Mouse (Mus musculus) forelimb bud, embryonic 11.5 days (tissue): ENCODE results near the gene Hmgb2.
"Not testable (repeated sequence)": the region's sequence is repeated elsewhere in the genome, so short reads cannot be mapped to it uniquely, and the experiment has no call there.

Source experiments
- DNase-seq: peaks from one replicate; pipeline ENCODE4 v3.0.0-alpha.2; 2012; ENCODE audit warnings: low read depth, low spot score

The Hmgb2 gene

DNA sequence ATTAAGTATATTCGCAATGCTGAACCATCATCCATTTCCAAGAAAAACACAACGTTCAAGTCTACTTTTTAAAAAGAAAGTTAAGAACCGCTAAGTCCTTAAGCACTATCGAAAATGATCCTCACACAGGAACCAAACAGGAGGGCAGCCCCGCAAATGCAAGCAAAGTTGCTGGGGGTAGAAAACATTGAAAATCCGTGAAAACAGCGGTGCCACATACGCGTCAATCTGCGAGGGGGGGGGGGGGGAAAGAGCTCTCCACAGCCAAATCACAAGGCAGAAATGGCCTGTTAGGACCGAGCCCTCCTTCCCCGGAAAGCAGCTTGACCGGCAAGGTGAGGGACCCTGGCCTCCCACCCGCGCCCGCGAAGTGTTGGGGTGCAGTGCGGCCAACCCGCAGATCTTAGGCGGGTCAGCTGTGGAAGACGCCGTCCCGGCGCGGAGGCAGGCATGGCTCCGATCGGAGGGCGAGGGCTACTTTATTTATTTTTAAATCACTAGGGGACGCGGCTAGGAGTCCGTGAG, 854 bp upstream of the Hmgb2 start:
- DNase-seq = no peak

DNA sequence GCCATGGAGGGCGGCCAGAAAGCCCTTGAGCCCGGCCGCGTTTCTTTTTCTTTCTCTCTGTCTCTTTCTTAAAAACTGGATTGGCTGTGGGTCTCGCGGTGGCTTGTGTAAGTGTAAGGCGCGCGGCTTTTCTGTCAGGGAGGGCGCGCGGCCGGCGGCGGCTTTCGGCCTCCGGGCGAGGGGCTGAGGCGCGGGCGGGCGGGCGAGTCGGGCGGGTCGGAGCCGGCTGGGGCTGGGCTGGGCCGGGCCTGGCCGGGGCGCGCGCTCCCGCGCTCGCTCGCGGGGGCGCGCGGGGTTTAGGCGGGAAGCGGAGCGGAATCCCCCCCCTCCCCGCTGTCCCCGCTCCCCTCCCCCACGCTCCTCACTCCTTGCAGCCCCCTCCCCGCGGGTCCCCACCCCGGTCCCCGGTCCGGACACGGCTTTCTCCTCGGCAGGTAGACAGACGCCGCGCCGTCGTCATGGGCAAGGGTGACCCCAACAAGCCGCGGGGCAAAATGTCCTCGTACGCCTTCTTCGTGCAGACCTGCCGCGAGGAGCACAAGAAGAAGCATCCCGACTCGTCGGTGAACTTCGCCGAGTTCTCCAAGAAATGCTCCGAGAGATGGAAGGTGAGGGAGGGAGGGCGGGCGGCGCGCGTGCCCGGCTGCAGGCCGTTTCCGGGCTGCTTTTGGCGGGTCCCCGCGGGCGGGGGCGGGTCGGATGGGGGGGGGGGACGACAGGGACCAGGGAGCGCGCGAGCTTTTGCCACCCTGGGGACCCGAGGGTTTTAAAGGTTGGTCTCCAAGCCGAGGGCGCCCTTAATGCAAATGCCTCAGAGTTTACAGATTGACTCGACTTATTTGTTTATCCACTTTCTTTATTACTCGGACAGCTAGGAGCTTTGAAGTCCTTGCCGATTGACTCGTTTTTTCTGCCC, 692 bp downstream of the Hmgb2 start:
- peak; percentile 48 for DNase-seq

DNA sequence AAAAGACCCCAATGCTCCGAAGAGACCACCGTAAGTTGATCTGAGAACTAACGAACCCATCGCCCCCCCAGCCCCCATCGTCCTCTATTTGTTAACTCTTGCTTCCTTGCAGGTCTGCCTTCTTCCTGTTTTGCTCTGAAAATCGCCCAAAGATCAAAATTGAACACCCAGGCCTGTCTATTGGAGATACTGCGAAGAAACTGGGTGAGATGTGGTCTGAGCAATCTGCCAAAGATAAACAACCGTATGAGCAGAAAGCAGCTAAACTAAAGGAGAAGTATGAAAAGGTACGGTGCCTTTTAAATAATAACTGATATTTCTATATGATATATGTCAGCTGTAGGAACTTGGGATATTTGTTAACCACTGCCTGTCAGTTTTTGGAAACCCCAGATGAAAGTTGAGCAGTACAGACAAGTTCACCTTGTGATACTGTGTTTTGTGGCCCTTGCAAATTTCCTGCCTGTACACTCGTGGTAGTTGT, 1.5 kb downstream of the Hmgb2 start:
- not testable (repeated sequence) for DNase-seq

DNA sequence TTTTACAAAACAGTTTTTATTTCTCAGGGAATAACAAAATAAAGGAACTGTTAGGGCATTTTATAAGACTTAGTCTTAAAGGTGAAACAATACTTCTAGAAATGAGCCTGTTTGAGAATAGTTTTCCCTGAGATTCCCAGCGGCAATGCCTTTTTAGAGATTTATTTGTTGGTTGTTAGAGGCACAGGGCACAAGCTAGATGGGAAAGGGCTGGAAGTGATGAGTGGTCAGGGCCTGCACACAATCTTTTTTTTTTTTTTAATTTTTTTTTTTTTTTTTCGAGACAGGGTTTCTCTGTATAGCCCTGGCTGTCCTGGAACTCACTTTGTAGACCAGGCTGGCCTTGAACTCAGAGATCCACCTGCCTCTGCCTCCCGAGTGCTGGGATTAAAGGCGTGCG, 5.0 kb downstream of the Hmgb2 start:
- DNase-seq = not testable (repeated sequence)

DNA sequence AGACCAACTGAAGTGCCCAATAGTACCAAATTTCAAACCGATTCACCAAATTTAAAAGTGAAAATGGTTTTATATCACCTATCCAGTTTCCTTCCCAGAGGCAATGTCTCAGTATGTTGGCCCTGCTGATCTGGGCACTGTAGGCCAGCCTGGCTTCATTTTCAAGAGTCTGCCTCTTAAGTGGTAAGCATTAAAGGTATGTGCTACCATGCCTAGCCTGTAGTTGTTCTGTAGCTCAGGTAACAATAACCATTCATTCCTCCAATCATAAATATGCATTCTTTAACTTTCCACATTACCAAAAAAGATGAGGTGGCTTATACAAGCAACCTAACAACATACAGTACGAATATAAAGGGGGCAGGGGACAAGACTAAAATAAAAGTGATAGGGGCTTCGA, 6.0 kb downstream of the Hmgb2 start:
- DNase-seq = no peak

DNA sequence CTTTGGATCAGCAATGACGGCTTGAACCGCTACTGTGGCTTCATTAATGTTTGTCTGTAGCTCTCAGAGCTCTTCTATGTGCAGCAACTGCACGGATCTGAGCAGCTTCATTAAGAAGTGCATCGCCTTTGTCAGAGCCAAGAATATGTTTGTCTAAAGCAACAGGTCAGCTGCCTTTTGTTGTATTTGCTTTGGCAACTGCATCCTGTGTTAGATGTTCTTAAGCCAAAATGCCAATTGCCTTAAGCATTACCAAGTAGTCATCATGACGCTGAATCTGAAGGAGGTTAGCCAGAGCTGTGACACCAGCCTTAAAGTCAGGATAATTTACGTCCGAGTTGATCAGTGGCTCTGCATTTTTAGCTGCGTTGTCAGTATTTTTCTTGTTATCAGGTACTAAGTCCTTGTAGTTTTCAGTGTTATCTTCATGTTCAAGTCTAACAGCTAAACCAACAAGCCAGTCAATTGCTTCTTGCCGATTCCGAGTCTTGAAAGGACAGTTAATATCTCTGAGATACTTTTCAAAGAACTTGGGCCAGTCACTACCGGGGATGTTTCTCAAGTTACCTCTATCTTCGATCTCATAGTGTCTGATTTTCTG, 8.6 kb downstream of the Hmgb2 start:
- DNase-seq = no peak

DNA sequence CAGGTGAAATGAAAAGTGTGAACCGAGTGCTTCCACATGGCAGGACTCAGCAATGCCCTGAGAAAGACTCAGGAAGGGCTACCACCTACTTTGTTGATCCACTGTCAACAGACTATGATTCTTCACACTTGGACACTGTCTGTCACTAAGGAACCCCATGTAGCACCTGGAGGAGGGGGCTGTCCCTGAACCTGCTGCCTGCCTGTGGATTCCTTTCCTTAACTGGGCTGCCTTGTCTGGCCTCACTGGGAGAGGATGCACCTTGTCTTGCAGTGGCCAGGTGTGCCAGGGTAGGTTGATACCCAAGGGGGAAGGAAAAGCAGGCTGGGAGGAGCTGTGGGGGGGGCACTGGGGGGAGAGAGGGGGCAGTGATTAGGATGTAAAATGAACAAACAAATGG, 16.3 kb downstream of the Hmgb2 start:
- DNase-seq = no peak

DNA sequence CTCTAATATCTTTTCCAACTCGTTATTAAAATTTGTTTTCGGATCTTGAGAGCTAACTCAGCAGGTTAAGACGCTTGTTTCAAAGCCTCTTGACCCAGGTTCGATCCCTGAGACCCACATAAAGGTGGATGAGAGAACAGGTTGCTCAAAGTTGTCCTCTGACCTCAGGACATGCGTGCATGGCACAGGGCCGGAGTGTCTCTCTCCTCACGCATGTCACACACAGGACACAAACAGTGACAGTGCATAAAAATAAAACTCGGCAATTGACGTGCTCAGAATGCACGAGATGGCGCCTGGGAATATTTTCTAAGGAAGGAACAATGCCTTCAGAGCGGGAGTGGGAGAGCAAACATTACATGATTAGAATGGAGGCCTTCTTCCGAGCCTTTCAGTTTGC, 18.5 kb downstream of the Hmgb2 start:
- no peak for DNase-seq

DNA sequence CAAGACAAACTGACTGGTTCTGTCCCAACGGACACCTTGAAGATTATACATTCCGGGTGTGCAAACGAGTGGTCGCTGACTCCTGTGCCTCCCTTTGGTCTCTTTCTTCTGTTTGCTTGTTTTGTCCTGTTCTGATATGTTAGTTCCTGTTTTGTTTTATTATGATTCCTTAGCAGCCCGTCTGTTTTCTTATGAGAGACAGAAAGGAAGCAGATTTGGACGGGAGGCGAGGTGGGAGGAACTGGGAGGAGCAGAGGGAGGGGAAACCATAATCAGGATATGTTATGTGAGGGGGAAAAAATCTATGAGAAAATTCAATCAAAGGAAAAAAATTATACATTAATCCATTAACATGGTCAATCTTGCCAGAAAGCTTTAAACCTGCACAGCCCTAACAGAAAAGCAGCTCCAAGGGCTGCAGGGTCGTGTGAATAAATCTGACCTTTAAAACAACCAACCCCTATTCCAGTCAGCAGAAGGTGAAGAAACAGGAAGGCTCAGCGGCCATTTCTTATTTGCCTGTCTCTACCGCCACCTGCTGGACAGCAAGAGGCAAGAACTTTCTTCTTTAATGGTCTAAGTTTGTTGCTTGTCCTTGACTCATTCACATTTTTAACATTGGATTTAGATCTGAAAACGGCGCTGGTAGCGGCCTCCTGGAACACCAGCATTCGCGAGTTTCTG, 19.1 kb downstream of the Hmgb2 start:
- DNase-seq = peak; percentile 84

DNA sequence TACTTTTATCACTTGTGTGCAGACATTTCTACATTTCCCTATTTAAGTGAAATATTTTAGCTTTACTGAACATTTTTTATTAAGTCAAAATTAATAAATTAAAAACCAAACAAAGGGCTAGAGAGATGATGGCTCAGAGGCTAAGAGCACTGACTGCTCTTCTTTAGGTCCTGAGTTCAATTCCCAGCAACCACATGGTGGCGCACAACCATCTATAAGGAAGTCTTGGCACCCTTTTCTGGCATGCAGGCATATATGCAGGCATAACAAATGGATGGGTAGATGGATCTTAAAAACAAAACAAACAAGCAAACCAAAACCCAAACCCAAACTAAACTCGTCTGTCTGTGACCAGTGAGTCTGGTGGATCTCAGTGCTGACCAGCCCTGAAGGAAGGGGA, 20.5 kb downstream of the Hmgb2 start:
- DNase-seq = no peak

DNA sequence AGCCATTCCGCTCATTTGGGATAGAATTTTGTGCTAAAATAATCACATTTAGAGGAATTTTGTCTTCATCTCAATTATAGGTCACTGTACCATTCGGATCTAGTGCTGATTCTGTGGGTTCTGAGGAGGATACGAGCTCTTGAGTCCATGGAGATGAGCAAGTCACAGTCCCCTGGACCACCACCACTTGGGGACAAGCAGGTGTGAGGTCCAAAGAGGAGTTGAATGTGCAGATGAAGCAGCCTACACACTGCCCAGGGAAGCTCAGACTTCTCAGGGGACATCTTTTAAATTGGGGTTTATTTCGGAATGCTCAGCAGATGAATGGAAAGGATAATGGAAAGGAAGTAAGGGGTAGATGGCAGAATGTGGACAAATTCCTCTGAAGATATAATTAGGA, 21.4 kb downstream of the Hmgb2 start:
- no peak for DNase-seq

DNA sequence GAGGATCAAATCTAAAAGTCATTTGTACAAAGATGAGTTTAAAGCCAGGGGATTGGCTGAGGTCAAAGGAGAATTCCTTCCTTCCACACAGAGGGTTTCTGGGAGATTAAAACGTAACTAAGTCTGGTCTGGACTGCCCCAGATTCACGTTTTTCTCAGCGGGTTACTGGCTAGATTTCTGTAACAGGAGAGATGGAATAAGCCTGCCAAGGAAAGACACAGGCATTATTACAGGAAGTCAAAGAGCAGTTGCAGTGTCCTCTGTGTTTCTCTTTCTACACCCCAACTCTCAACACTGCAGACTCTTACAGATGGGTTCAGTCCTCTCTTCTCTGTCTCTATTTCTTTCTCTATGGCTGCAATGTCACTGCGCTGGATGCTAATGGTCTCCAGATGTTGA, 22.8 kb downstream of the Hmgb2 start:
- no peak for DNase-seq

DNA sequence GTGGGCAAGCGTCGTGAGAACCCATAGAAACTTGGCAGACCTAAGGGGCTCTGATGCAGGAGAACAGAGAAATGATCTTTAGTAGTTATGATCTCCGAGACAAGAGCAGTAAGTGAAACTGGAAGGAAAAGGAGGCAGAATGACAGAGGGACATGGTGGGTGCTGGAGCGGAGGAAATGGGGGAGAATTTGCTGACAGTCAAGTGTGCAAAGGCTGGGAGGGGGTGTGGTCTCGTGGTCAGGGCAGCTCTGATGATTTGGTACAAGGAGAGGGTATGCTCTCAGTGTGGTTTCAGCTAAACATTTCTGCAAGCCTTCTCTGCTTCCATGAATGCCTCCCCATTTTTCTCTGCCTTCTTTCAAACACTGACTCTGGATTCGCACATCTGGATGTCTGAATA, 24.5 kb downstream of the Hmgb2 start:
- DNase-seq = no peak

DNA sequence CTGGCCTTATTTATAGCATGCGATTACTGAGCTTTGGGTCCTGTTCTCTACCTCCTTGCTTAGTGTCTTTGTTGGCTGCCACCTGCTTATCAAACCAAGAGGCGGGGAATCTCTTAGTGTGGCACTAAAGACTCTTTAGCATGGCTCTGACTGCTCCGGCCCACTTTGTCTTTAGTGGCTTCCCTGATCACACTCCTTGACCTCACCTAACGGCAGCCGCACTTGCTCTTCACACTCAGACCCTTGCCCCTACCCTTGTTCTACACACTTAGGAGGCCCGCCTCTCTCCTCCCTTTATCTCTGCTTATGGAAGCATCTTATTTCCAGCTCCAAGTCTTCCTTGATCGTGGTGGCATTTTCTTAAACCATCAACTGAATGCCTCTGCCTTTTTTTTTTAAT, 26.9 kb downstream of the Hmgb2 start:
- DNase-seq = no peak

DNA sequence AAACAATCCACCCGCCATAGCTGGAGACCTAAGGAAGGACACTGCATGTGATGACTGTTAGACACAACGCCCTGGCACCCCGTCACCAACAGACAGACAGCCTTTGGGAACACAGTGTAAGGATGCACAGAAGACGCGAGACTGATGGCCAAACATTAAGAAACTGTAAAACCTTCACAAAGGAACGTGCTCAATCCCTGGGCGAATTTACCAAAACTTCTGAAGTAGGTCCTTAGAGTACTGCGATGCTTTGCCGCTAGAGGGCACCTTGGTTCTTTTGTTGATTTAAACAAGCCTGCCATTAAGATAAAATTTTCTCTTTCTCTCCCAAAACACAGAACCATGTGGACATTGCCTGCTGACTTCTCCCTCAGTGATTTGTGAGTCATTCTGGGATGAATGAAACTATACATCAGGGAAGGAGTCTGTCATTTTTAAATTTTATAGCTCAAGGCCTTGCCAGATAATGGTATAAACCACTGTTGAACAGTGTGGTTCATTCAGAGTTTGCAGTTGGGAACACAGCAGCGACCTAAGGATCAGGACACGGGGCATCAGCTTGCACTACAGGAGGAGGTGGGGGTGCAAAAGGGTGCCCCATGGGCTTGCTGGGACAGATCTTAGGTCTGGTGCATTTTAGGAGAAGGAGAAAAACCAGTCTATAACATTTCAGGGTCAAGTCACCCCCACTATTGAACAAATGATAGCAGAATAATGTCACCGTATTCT, 28.6 kb downstream of the Hmgb2 start:
- DNase-seq = peak; percentile 69

DNA sequence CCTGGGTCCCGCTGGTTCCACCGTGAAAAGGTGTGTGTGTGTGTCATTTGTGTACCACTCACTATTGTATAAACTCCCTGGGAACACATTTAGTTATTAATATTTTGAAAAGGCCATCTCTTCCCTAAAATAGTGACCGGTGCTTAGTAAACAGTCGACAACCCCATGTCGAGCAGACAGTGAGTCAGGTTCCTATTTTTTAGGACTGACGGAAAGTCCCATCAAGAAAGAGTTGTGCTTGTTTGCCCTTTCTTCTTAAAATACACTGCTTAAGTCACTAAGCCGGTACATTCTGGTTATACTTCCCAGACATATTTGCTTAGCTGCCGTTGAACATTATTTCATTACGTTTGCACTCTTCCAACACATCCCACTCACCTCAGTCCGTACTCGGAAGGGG, 29.2 kb downstream of the Hmgb2 start:
- no peak for DNase-seq

DNA sequence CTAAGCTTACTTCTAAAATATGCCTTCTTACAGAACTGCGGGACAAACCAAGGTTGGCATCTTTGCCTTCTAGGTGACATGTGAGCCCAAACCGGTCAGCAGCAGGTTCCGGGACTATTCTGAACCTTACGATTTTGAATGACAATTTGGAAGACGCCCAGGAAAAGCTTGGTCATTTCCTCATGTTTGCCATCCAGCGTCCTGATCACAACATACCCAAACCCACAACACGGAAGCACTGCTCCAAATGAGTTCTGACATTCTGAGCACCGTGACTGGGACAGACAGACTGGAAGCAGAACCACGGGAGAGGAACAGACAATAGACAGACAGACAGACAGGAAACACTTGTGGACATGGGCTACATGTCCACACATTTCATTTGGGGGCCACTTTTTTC, 29.7 kb downstream of the Hmgb2 start:
- DNase-seq = no peak

DNA sequence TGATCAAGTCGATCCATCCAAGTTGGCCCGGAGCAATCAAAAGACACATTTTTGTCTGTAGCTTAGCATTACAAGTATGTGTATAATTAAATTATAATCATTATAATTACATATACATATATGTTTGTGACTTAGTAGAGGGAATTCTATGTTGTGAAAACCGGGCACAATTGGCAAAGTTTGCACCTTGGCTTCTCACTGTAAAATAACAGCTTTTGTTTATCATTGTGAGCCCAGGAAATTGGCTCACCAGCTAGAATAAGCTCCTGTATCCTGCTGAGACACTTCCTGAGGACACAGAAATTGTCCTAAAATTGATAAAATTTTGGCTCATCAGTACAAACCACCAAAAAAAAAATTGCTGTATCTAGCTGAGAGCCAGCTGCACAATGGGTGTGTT, 34.7 kb downstream of the Hmgb2 start:
- no peak for DNase-seq

DNA sequence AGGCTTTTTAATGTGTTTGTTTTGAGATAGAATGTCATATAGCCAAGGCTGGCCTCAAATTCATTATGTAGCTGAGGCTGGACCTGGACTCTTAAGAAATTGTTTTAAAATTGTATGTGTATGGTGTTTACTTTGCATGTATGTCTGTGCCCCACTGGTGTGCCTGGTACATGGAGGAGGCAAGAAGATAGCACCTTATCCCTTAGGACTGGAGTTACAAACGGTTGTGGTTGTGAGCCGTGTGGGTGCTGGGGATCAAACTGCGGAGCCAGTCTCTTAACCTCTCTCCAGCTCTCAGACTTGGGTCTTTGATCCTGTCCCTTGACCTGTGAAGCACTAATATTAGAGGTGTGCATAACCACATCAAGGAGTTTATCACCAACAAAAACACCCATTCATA, 35.1 kb downstream of the Hmgb2 start:
- no peak for DNase-seq

DNA sequence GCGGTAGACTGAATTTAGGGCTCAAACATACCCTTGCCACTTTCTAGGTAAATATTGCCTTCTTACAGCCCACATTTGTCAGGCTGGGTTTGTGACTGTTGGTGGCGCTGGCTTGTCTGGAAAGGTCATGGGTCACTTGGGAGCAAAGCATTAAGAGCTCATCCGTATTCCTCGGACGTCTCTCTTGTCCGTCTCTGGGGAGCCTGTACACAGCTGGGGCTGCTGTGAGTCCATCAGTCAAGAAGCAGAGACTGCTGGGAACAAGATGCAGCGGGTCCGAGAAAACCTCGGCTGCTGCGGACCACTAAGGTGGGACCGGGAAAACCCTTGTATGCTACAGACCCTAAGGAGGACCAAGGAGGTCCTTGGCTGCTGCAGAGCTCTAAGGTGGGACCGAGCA, 35.9 kb downstream of the Hmgb2 start:
- DNase-seq = no peak

DNA sequence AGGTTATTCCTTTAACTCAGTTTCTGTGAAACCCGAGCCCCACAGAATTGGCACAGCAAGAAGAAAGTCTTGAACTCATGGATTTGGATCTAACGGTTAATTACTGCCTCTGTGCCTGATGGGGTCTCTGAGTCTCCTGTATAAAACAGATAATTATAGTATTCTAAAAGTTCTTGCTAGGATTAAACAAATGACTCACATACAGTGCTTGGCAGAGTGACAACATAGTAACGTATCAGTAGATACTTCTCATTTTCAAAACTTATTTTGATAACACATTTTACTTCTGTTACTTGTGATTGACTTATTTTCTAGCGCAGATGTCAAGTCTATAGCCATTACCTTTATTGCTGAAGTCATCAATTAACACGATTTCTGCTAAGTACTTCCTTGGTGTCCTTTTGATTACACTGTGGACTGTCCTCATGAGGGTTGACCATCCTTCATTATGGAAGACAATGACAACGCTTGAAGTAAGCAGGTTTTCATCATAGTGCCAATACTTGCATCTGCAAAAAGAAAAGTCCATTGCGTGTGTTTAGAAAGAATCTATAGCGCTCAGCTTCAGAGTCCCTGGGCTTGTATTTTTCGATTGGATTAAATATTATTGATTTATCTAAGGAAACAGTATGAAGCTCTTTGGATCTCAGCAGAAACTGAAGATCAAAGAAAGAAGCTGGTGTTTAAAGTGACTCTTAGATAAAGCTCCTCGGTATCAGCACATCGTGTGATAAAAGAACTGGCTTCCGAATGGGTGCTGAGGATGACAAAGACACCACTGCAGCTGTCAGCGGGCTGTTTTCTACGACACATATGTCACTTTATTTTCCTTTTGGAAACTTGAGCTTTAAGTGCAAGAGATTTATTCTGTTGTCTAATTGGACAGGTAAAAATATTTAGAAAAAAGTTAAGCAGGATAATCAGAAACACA, 40.7 kb downstream of the Hmgb2 start:
- no peak for DNase-seq
